Mouse (Mus musculus): ENCODE measurements around the gene Nedd9.

DNA sequence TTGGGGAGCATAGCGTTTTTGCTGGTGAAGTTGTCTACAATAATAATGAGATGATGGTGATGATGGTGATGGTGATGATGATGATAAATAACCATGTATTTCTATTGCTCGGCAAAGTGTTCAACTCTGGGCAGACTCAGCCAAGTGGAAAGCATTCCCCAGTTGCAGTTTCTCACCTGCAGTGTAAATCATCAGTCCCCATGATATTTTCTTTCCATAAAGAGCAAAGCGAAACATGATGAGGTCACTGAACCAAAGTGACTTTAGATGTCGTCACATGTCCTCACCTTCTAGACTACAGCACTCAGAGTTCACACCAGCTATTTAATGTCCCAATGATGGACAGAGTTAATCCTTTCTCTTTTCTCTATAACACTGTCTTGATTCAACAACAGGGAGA lies 130.0 kb downstream of the Nedd9 start:
- TF ChIP-seq CTCF (IDR thresholded peaks at IDR 0.05; ENCODE audit: insufficient read depth, low read length) (no peak), POLR2A (IDR thresholded peaks at IDR 0.05; ENCODE audit: borderline replicate concordance, extremely low read depth, low read depth, low read length) (no peak)

Data from lung, adult 2 months (tissue).